Mouse (Mus musculus) heart, postnatal 4 days (tissue): ENCODE results near the gene Gpa33. TPM values are rescaled to one million over a fixed set of nuclear protein-coding genes. Genes with fewer than 3 reads are reported as not detected.
"Not testable (repeated sequence)": the region's sequence is repeated elsewhere in the genome, so short reads cannot be mapped to it uniquely, and the experiment has no call there.

Source experiments
- DNase-seq: peaks from one replicate; pipeline ENCODE4 v3.0.0; 2021
- total RNA-seq, 2 experiments: library from RNA; stranded (reverse); gene quantifications; 2 replicates each; pipeline ENCODE4 v1.2.3; 2021

Gpa33 gene
- total RNA-seq, 2 experiments from 2014 or later, result not detected

DNA sequence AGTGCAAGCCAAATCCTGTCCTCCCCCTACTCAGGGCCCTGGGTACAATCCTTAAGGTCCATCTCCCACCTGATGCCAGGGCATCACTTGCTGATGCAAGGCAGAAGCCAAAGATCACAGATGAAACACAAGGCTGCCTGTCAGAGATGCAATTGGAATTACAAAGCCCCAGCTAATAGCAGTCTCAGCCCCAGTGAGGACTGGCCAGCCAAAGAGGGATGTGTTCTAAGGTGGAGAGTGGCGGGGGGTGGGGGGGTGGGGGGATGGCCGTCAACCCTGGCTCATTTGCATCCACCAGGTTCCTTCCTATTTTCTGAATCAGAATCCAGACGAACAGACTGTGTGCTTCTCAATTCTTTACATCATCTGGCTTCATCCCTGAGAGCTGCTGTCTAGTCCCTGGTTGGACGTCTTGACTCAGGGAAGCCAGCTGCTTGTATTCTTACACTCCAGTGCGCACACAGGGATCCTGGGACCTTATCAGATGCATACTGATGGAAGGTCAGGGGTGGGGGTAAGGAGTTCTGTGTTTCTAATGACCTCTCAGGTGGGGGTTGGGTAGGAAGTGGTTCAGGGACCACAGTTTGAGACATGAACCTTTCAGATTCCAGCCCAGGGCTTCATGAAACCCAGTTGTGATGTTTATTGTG lies 5.2 kb downstream of the Gpa33 start:
- no peak for DNase-seq

GRCm38 (mm10) chr1:166137244-166137938 lies 7.4 kb downstream of the Gpa33 start:
- no peak for DNase-seq

DNA sequence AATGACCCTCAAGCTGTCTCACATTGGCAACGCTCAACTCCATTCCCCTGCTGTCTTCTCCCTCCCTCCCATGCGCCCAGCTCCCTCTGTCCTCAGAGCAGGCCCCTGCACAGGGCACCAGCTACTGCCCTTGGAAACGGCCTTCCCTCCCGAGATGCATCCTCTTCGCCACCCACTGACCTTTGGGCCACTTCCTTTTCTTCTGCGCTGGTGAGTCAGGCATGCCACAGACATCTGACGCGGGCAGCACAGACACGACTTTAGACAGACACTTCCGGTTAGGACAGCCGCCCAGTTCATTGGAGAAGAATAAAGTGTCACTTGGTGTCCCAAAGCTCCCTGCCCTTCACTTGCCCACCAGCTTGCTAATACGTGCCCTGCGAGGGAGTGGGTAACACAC lies 8.1 kb downstream of the Gpa33 start:
- no peak for DNase-seq

GRCm38 (mm10) chr1:166139113-166139512 lies 9.1 kb downstream of the Gpa33 start:
- DNase-seq, result no peak

- DNase-seq, result no peak
Measured at GRCm38 (mm10) chr1:166139620-166140184, 9.7 kb downstream of the Gpa33 start.

DNA sequence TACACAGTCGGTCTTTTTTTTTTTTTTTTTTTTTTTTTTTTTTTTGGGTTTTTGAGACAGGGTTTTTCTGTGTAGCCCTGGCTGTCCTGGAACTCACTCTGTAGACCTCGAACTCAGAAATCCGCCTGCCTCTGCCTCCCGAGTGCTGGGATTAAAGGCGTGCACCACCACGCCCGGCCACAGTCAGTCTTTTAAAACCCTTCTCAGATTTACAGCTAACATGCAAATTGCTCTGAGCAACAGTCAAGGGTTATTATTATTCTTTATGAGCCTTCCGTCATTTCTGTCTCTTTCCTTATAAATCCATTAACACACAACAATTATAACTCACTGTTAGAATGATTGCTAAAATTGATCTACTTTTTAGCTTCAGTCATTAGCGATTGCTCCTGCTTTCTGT lies 11.8 kb downstream of the Gpa33 start:
- DNase-seq, result not testable (repeated sequence)

DNA sequence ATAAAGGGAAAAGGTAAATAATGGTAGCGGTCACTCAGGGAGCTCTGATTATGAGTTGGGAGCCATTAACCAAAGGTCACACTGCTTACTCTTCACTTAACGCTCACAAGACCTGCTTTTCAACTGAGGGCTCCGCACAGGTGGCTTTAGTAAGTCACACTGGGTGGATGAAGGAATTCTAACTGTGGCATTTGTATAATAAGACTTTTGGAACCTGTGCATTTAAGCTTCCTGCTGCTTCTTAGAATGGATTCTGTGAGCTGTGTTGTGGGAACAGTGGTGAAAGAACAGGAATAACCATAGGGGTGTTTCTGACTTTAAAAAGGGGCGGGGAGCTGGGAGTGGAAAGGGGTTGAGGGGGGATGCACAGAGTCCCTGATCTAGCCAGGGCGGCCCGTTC lies 12.3 kb downstream of the Gpa33 start:
- no peak for DNase-seq

DNA sequence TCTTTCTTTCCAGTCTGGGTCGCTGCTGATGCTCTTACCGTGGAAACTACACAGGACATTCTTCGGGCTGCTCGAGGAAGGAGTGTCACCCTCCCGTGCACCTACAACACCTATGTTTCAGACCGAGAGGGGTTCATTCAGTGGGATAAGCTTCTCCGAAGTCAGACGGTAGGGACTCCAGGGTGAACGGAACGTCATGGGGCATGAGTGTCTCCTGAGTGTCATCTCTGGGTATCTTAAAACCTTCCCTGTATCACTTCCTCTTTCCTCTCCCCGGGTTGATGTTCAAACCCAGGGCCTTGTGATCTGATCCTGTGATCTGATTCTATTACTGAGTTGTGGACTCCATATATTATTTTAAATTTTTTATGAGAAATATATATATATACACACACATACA lies 16.6 kb downstream of the Gpa33 start:
- DNase-seq, result no peak

GRCm38 (mm10) chr1:166147657-166148056 lies 17.6 kb downstream of the Gpa33 start:
- DNase-seq, result no peak

- DNase-seq, result no peak
Measured at GRCm38 (mm10) chr1:166149441-166149840, 19.4 kb downstream of the Gpa33 start.

- no peak for DNase-seq
Measured at GRCm38 (mm10) chr1:166150035-166150434, 20.0 kb downstream of the Gpa33 start.

DNA sequence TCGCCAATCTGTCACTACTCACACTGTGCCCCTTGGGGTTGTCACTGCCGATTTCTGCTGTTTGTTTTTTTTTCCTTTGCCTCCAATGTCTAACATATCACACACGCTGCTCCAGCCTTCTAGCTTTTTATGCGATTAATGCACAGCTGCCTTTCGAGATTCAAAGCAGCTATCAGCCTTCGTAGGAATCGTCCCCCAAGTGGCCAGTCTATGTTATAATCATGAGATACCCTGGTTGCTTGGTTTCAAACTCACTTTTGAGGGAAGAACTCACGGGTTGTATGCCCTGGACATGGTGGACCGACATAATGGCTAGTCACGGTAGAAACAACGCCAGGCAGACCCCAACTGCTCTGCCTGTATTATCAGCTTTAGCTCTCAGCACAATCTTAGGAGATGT lies 21.3 kb downstream of the Gpa33 start:
- no peak for DNase-seq

DNA sequence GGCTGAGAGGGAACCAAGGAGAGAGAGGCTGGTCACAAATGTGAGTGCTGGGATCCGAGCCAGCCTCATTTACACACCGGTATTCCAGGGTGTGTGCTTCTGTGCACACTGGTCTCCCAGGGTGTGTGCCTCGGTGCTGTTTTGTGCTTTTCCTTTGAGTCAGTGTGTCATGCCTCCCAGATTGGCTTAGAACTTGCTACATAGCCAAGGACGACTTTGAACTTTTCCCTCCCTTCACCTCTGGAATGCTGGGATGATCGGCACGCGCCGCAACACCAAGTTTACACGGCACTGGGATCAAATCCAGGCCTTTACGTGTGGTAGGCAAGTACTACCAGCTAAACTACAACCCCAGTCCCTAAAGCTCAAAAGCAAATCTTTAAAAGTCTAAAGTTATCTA lies 22.0 kb downstream of the Gpa33 start:
- no peak for DNase-seq

DNA sequence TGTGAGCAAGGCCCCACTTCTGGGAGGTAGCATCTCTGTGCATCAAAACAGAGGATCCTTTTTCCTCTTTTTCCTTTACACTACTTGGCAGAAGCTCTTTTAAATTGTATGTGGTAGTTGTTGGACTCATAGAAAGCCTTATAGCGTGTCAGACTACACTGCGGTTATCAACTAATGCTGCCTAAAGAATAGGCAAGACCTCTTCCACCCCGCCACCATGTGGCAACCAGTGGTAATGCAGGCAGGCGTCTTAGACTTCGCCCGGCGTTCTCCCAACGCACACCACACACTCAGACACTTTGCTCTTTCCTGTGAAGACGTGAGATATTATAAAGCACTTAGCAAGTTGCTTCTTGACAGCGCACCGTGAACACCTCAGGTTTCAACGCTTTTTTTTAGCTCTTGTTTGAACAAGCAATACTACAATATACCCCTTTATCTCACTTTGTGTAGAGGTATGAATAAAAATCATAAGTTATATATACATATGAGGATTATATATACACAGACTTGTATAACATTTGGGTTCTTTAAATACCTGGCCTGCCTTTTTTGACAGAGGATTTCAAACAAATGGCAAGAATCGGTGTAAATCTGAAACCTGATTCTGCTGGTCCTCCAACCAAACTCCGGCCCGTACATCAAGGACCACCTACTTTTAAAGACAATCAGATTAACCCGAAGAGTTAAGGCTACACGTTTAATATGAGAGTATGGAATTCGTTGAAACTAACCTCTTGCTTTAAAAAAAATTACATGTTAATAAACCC lies 23.5 kb downstream of the Gpa33 start:
- peak; percentile 94 for DNase-seq

GRCm38 (mm10) chr1:166154162-166155112 lies 24.4 kb downstream of the Gpa33 start:
- DNase-seq, result peak; percentile 81

DNA sequence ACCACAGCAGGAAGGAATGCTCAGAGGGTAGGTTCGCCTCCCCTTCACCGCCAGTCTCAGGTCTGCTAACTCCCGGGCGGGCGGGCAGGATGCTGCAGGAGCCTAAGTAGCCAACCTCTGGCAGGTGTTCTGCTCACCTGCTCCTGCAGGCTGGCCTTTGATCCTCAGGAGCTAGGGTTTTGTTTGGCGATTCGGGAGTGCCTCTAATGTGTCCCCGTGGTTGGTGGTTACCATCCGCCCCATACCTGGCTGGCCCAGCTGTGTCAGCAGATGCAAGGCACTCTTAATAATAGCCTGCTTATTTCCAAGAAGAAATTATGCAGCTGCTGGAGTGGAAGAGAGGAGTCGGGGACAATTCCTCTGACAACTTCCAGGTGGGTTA lies 25.1 kb downstream of the Gpa33 start:
- DNase-seq, result no peak

DNA sequence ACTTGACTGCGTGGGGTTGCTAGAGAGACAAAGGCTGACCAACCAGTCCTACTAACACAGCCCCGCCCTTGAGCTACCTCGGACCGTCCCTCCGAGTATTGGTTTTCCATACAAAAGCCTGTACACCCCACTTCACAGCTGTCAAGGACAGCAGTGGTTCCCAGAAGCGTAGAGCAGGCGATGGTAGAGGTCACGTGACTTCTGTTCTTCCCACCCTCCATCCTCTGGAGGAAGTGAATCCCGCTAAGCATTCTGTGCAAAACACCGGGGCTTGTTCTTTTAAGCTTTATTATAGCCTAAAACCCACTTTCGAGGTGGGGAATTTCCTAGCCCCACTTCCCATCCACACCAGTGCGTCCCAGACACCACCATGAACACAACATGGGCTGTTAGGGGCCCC lies 27.7 kb downstream of the Gpa33 start:
- no peak for DNase-seq

GRCm38 (mm10) chr1:166158664-166159063 lies 28.6 kb downstream of the Gpa33 start:
- no peak for DNase-seq

DNA sequence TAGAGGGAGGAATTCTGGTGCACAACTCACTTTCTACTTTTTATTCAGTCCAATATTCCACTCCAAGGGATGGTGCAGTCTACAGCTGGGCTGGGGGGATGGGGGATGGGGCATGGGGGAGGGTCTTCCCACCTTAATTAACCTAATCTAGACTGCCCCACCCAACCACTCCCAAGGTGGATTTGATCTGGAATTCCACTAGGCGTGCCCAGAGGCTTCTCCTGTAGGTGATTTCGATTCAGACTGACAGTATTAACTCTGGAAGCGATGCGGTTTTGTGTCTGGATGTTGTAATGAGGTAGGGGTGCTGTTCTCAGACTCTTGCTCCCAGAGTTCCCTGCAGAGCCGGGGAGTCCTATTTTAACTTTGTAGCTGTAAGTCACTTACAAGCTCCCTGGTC lies 30.1 kb downstream of the Gpa33 start:
- DNase-seq, result no peak

GRCm38 (mm10) chr1:166160569-166161445 lies 30.8 kb downstream of the Gpa33 start:
- DNase-seq, result peak; percentile 83

GRCm38 (mm10) chr1:166164580-166164979 lies 34.5 kb downstream of the Gpa33 start:
- DNase-seq, result no peak
